Comparison of ENCODE assay signal across 8 mouse cellular contexts in the genomic region with DNA sequence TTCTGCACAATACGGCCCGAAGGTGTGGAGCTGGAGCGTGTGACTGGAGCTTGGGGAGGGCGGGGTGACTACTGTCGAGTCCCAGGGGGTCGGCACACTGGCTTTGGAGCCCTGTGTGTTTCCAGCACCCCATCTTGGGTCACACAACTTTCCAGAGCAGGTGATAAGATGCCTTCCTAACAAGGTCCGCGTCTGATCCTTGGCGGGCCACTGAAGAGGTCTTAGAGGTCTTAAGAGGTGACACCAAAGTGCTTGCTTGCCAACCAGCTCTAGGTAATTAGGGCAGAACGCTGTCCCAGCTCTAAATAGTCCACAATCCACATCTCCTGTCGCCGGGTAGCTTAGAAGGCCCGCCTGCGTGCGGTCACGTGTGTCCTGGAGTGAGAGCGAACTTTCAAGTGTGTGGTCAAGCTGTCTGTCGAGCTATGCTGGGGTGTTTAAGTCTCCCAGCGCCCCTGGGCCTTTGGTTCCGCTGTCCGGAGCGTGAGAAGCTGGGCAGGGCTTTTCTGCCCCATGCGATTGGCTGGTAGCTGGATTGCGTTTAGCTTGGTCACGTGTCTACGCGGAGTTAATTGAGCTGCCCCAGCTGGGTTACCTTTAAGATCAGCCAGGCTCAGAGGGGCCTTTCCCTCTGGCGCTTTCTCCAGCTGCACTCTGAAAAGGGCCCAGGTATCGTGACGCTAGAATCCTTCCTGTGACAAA. TPM values are rescaled to one million over a fixed set of nuclear protein-coding genes. Genes with fewer than 3 reads are reported as not detected.
DNase-seq lines count a peak whose midpoint lies in the region; ATAC-seq and TF ChIP-seq lines count a peak whose summit lies in the region.

No protein-coding gene starts in this region.

- peak overlapping the region; percentile 30 for H3K4me3 ChIP-seq in erythroblast, embryonic 14.5 days (replicated peaks)
- peak overlapping the region; percentile 46 for H3K4me3 ChIP-seq in embryonic fibroblast, embryonic 13.5 days (ENCODE audit: insufficient read depth, low read length)
- H3K4me3 ChIP-seq in heart, embryonic 10.5 days: peak overlapping the region; percentile 86
- H3K4me3 ChIP-seq in limb, embryonic 12.5 days (replicated peaks): peak overlapping the region; percentile 67
- peak overlapping the region; percentile 77 for H3K4me3 ChIP-seq in midbrain, embryonic 12.5 days
- peak overlapping the region; percentile 59 for H3K4me3 ChIP-seq in stomach, embryonic 14.5 days (ENCODE audit: low read depth, low read length)

- no peak for ATAC-seq in erythroblast, adult 5-6 weeks (replicated peaks; ENCODE audit: low FRiP score, poor library complexity, severe bottlenecking)
- ATAC-seq in limb, embryonic 12.5 days (ENCODE audit: insufficient number of reproducible peaks, insufficient read depth, low FRiP score, low TSS enrichment, low read depth): peak; percentile 48
- peak; percentile 63 for ATAC-seq in midbrain, embryonic 12.5 days (ENCODE audit: low FRiP score, low read depth)
- peak; percentile 57 for ATAC-seq in stomach, embryonic 14.5 days (ENCODE audit: insufficient number of reproducible peaks, insufficient read depth, low FRiP score, low read depth)

- no peak overlapping the region for H3K27ac ChIP-seq in embryonic fibroblast, embryonic 13.5 days (ENCODE audit: insufficient read depth, low read length)
- H3K27ac ChIP-seq in heart, embryonic 10.5 days: peak overlapping the region; percentile 91
- H3K27ac ChIP-seq in limb, embryonic 12.5 days: no peak overlapping the region
- peak overlapping the region; percentile 88 for H3K27ac ChIP-seq in midbrain, embryonic 12.5 days (replicated peaks)
- H3K27ac ChIP-seq in stomach, embryonic 14.5 days (ENCODE audit: low read length): no peak overlapping the region

- H3K27me3 ChIP-seq in erythroblast, embryonic 14.5 days (ENCODE audit: control insufficient read depth): peaks cover 41% of the 10 kb centered on the region
- peaks cover 28% of the 10 kb centered on the region for H3K27me3 ChIP-seq in heart, embryonic 10.5 days (ENCODE audit: insufficient read depth, poor library complexity, severe bottlenecking)
- H3K27me3 ChIP-seq in limb, embryonic 12.5 days: peaks cover 33% of the 10 kb centered on the region
- peaks cover 20% of the 10 kb centered on the region for H3K27me3 ChIP-seq in midbrain, embryonic 12.5 days
- H3K27me3 ChIP-seq in stomach, embryonic 14.5 days (ENCODE audit: control insufficient read depth, insufficient read depth, low read length): 0 out of 2 replicates have a peak, but pooled peaks cover 9% of the 10 kb centered on the region

- WGBS in heart, embryonic 10.5 days: under 1% methylated on average over 30 of the region's 30 CpGs
- WGBS in limb, embryonic 12.5 days: under 1% methylated on average over 30 of the region's 30 CpGs
- under 1% methylated on average over 30 of the region's 30 CpGs for WGBS in midbrain, embryonic 12.5 days
- WGBS in stomach, embryonic 14.5 days: 1% methylated on average over 30 of the region's 30 CpGs

- H3K4me2 ChIP-seq in limb, embryonic 12.5 days: peak overlapping the region; percentile 95
- H3K4me2 ChIP-seq in midbrain, embryonic 12.5 days (replicated peaks): peak overlapping the region; percentile 80
- H3K4me2 ChIP-seq in stomach, embryonic 14.5 days (replicated peaks; ENCODE audit: low read depth, low read length): peak overlapping the region; percentile 97

- DNase-seq in heart, embryonic 10.5 days (ENCODE audit: low spot score): peak; percentile 78
- peak; percentile 94 for DNase-seq in kidney, adult 9 months

- peak overlapping the region; percentile 23 for H3K9ac ChIP-seq in limb, embryonic 12.5 days (replicated peaks)
- H3K9ac ChIP-seq in midbrain, embryonic 12.5 days (replicated peaks): peak overlapping the region; percentile 87
- peak overlapping the region; percentile 50; the same call in 1 of the 2 replicates for H3K9ac ChIP-seq in stomach, embryonic 14.5 days (replicated peaks; ENCODE audit: low read depth, low read length)

- no peaks in the 10 kb centered on the region for H3K9me3 ChIP-seq in erythroblast, embryonic 14.5 days (ENCODE audit: control insufficient read depth, low read length)
- H3K9me3 ChIP-seq in heart, embryonic 10.5 days: no peaks in the 10 kb centered on the region
- H3K9me3 ChIP-seq in limb, embryonic 12.5 days: no peaks in the 10 kb centered on the region
- H3K9me3 ChIP-seq in midbrain, embryonic 12.5 days: no peaks in the 10 kb centered on the region
- H3K9me3 ChIP-seq in stomach, embryonic 14.5 days (ENCODE audit: control insufficient read depth, low read depth, low read length): no peaks in the 10 kb centered on the region

- TF ChIP-seq CTCF in embryonic fibroblast, embryonic 13.5 days (IDR thresholded peaks at IDR 0.05; ENCODE audit: borderline replicate concordance, insufficient read depth, low read length): no peak

- no peaks in the 10 kb centered on the region for H3K4me1 ChIP-seq in erythroblast, embryonic 14.5 days (ENCODE audit: control insufficient read depth)
- H3K4me1 ChIP-seq in embryonic fibroblast, embryonic 13.5 days (ENCODE audit: control insufficient read depth, insufficient read depth, low read length): no peaks in the 10 kb centered on the region
- peaks cover 13% of the 10 kb centered on the region; the same call in 1 of the 2 replicates for H3K4me1 ChIP-seq in heart, embryonic 10.5 days
- peaks cover 14% of the 10 kb centered on the region; the same call in 1 of the 2 replicates for H3K4me1 ChIP-seq in limb, embryonic 12.5 days (replicated peaks)
- peaks cover 26% of the 10 kb centered on the region for H3K4me1 ChIP-seq in midbrain, embryonic 12.5 days
- H3K4me1 ChIP-seq in stomach, embryonic 14.5 days (ENCODE audit: control insufficient read depth, insufficient read depth, low read length): peaks cover 3% of the 10 kb centered on the region; the same call in 1 of the 2 replicates

- peak; percentile 57 for TF ChIP-seq POLR2A in embryonic fibroblast, embryonic 13.5 days (IDR thresholded peaks at IDR 0.05; ENCODE audit: low read depth, low read length)

- H3K36me3 ChIP-seq in erythroblast, embryonic 14.5 days (ENCODE audit: control insufficient read depth): no peaks in the 10 kb centered on the region
- no peaks in the 10 kb centered on the region for H3K36me3 ChIP-seq in heart, embryonic 10.5 days
- H3K36me3 ChIP-seq in limb, embryonic 12.5 days: no peaks in the 10 kb centered on the region
- H3K36me3 ChIP-seq in midbrain, embryonic 12.5 days: no peaks in the 10 kb centered on the region
- H3K36me3 ChIP-seq in stomach, embryonic 14.5 days (ENCODE audit: control insufficient read depth, insufficient read depth, low read length): no peaks in the 10 kb centered on the region

RNA-seq across cellular contexts. Expression of a gene that starts 2.4 kb away (rescaled TPM):
- not detected in 2 replicates for polyA plus RNA-seq in erythroblast, embryonic 14.5 days (2012)
- total RNA-seq in erythroblast, adult 5-6 weeks (2015; ENCODE audit: low replicate concordance): not detected in 2 replicates
- total RNA-seq in erythroblast, adult 5-6 weeks (2017; ENCODE audit: low replicate concordance): 0.14 and 3.7 TPM in 2 replicates
- polyA plus RNA-seq in embryonic fibroblast, embryonic 13.5 days (2011; ENCODE audit: insufficient read length, low read depth, missing spikeins): 35.2 and 50.4 TPM in 2 replicates
- 8.9 and 11.6 TPM in 2 replicates for polyA plus RNA-seq in heart, embryonic 10.5 days (2016; fragmentation: Nextera tagmentation; extraction: Ambion mirVana)
- 3.4 and 3.8 TPM in 2 replicates for polyA plus RNA-seq in limb, embryonic 12.5 days (2016; fragmentation: Nextera tagmentation; extraction: Ambion mirVana)
- polyA plus RNA-seq in midbrain, embryonic 12.5 days (2016; fragmentation: Nextera tagmentation; extraction: Ambion mirVana): 14.3 and 17.3 TPM in 2 replicates
- polyA plus RNA-seq in stomach, embryonic 14.5 days (2014; fragmentation: Nextera tagmentation; extraction: Ambion mirVana): 5.9 and 6.3 TPM in 2 replicates

Comparison
In these comparisons a context has a peak if more than half of its experiments do, and no peak if none do; other contexts are left out.
1. H3K4me3 ChIP-seq: peak in every context shown above with its lines; median percentile 86 in heart, embryonic 10.5 days; 77 in midbrain, embryonic 12.5 days; 67 in limb, embryonic 12.5 days; 59 in stomach, embryonic 14.5 days; 46 in embryonic fibroblast, embryonic 13.5 days; 30 in erythroblast, embryonic 14.5 days.
2. H3K27ac ChIP-seq: peak in heart, embryonic 10.5 days (single experiment) and midbrain, embryonic 12.5 days (single experiment); none in embryonic fibroblast, embryonic 13.5 days (single experiment), limb, embryonic 12.5 days (single experiment) and stomach, embryonic 14.5 days (single experiment).
3. H3K9ac ChIP-seq: peak in every context shown above with its lines; median percentile 87 in midbrain, embryonic 12.5 days; 50 in stomach, embryonic 14.5 days; 23 in limb, embryonic 12.5 days.
4. Peak in every context shown above with its lines, with median percentiles within 50 percentile points of each other: H3K4me2 ChIP-seq.